ENCODE assay signal across 24 mouse cellular contexts in the genomic region with DNA sequence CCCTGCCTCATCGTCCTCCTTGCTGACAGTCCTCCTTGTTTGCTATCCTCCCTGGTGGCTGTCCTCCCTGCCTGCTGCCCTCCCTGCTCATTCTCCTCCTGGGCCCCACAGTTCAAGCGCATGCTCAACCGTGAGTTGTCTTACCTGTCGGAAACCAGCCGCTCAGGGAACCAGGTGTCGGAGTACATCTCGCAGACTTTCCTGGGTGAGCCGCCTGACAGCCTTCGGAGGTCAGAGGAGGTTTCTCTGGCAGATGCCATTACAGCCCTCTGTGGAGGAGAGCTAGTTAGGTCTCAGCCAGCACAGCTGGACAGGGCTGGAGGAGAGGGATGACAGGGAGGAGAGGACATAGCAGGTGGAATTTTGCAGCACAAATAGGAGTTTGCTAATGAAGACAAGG. TPM values are rescaled to one million over a fixed set of nuclear protein-coding genes. Genes with fewer than 3 reads are reported as not detected.
DNase-seq lines count a peak whose midpoint lies in the region; ATAC-seq lines count a peak whose summit lies in the region.
"Had no signal": no experiment of that assay in that cellular context is flagged by ENCODE, and none has a peak within 500 bp of the region (broad histone marks: within the 10 kb centered on the region; RNA-seq: fewer than 3 reads in every experiment).

No protein-coding gene starts in this region.

- H3K4me3 ChIP-seq in forebrain, embryonic 13.5 days, result no peak overlapping the region
- no peak overlapping the region for H3K4me3 ChIP-seq in forebrain, embryonic 15.5 days
- H3K4me3 ChIP-seq in heart, embryonic 10.5 days, result no peak overlapping the region
- H3K4me3 ChIP-seq: embryonic facial prominence, embryonic 10.5 days; heart, embryonic 15.5 days; intestine, embryonic 15.5 days had no signal

- H3K4me2 ChIP-seq in forebrain, embryonic 13.5 days, result no peak overlapping the region
- no peak overlapping the region for H3K4me2 ChIP-seq in forebrain, embryonic 15.5 days (replicated peaks)
- H3K4me2 ChIP-seq: heart, embryonic 11.5 days; heart, embryonic 15.5 days; intestine, embryonic 15.5 days had no signal

- 0 out of 2 replicates have a peak overlapping the region, but pooled peaks have one; percentile 21 for H3K9ac ChIP-seq in forebrain, embryonic 13.5 days
- no peak overlapping the region for H3K9ac ChIP-seq in forebrain, embryonic 15.5 days (replicated peaks)
- H3K9ac ChIP-seq: forebrain, postnatal 0 days; heart, embryonic 15.5 days; intestine, embryonic 15.5 days had no signal

- peaks cover 16% of the 10 kb centered on the region for H3K4me1 ChIP-seq in forebrain, embryonic 13.5 days
- peaks cover 18% of the 10 kb centered on the region for H3K4me1 ChIP-seq in forebrain, embryonic 15.5 days
- peaks cover 31% of the 10 kb centered on the region for H3K4me1 ChIP-seq in heart, embryonic 10.5 days

- WGBS in forebrain, embryonic 13.5 days, result 75% methylated on average over 9 of the region's 9 CpGs
- 78% methylated on average over 9 of the region's 9 CpGs for WGBS in forebrain, embryonic 15.5 days
- WGBS in heart, embryonic 10.5 days, result 65% methylated on average over 9 of the region's 9 CpGs

- H3K27me3 ChIP-seq in forebrain, embryonic 13.5 days, result peaks cover 74% of the 10 kb centered on the region
- peaks cover 47% of the 10 kb centered on the region for H3K27me3 ChIP-seq in forebrain, embryonic 15.5 days
- peaks cover 90% of the 10 kb centered on the region for H3K27me3 ChIP-seq in heart, embryonic 10.5 days (ENCODE audit: insufficient read depth, poor library complexity, severe bottlenecking)
- H3K27me3 ChIP-seq: CH12.LX, Patski had no signal

- no peak overlapping the region for H3K27ac ChIP-seq in forebrain, embryonic 13.5 days
- no peak overlapping the region for H3K27ac ChIP-seq in forebrain, embryonic 15.5 days (replicated peaks)
- H3K27ac ChIP-seq in heart, embryonic 10.5 days, result no peak overlapping the region
- H3K27ac ChIP-seq: embryonic facial prominence, embryonic 10.5 days; heart, embryonic 15.5 days; hindbrain, postnatal 0 days; intestine, embryonic 15.5 days had no signal

- peak; percentile 19 to 34 for DNase-seq in heart, postnatal 14 days
- DNase-seq in heart, embryonic 10.5 days (ENCODE audit: low spot score), result no peak
- peak; percentile 4 for DNase-seq in kidney, adult 11 months
- DNase-seq in kidney, postnatal 10 days, result no peak
- DNase-seq: adrenal gland, adult 2 months; adrenal gland, postnatal 36 days; cerebellum, postnatal 10 days; forebrain, postnatal 0 days; heart, postnatal 36 days; kidney, adult 8-10 months had no signal

- intact Hi-C loops in heart, postnatal 14 days (cut with DNase I), result no loop called here

- no peaks in the 10 kb centered on the region for H3K9me3 ChIP-seq in forebrain, embryonic 13.5 days (replicated peaks)
- no peaks in the 10 kb centered on the region for H3K9me3 ChIP-seq in forebrain, embryonic 15.5 days
- no peaks in the 10 kb centered on the region for H3K9me3 ChIP-seq in heart, embryonic 10.5 days
- H3K9me3 ChIP-seq: embryonic facial prominence, embryonic 10.5 days; heart, embryonic 15.5 days; intestine, embryonic 15.5 days had no signal

- ATAC-seq in forebrain, embryonic 13.5 days, result no peak
- no peak for ATAC-seq in forebrain, embryonic 15.5 days (replicated peaks)
- ATAC-seq: activated CD4-positive, CD25-positive, alpha-beta regulatory T cell, adult 4 months; forebrain, postnatal 0 days; intestine, embryonic 15.5 days; Patski had no signal

- no peaks in the 10 kb centered on the region for H3K36me3 ChIP-seq in forebrain, embryonic 13.5 days (ENCODE audit: poor library complexity, severe bottlenecking)
- H3K36me3 ChIP-seq in forebrain, embryonic 15.5 days, result no peaks in the 10 kb centered on the region
- H3K36me3 ChIP-seq in heart, embryonic 10.5 days, result no peaks in the 10 kb centered on the region
- H3K36me3 ChIP-seq: embryonic facial prominence, embryonic 10.5 days; heart, embryonic 15.5 days; intestine, embryonic 15.5 days had no signal

RNA-seq across cellular contexts. Expression of a gene that starts 7.8 kb away (rescaled TPM):
- 180 and 188 TPM in 2 replicates for polyA plus RNA-seq in forebrain, embryonic 13.5 days (2015; fragmentation: Nextera tagmentation; extraction: Ambion mirVana)
- 319 and 328 TPM in 2 replicates for polyA plus RNA-seq in forebrain, embryonic 15.5 days (2015; fragmentation: Nextera tagmentation; extraction: Ambion mirVana)
- total RNA-seq in heart, postnatal 14 days (2021), result 10 to 100 TPM; 51.6 to 51.9 TPM
- polyA plus RNA-seq in heart, embryonic 10.5 days (2016; fragmentation: Nextera tagmentation; extraction: Ambion mirVana), result 11.2 and 14.2 TPM in 2 replicates

RNA-seq across cellular contexts. Expression of a gene that starts 14.1 kb away (rescaled TPM):
- polyA plus RNA-seq in forebrain, embryonic 13.5 days (2015; fragmentation: Nextera tagmentation; extraction: Ambion mirVana), result 44.8 and 48.0 TPM in 2 replicates
- 51.5 and 57.7 TPM in 2 replicates for polyA plus RNA-seq in forebrain, embryonic 15.5 days (2015; fragmentation: Nextera tagmentation; extraction: Ambion mirVana)
- total RNA-seq in heart, postnatal 14 days (2021), result 10 to 100 TPM; 29.3 to 29.9 TPM
- polyA plus RNA-seq in heart, embryonic 10.5 days (2016; fragmentation: Nextera tagmentation; extraction: Ambion mirVana), result 39.0 and 44.6 TPM in 2 replicates

RNA-seq across cellular contexts. Expression of a gene that starts 23.2 kb away (rescaled TPM):
- polyA plus RNA-seq in forebrain, embryonic 13.5 days (2015; fragmentation: Nextera tagmentation; extraction: Ambion mirVana), result 0.10 TPM in 1 of 2 replicates, not detected in the other
- 0.13 and 0.22 TPM in 2 replicates for polyA plus RNA-seq in forebrain, embryonic 15.5 days (2015; fragmentation: Nextera tagmentation; extraction: Ambion mirVana)
- 1 to 10 TPM; 4.5 to 4.6 TPM for total RNA-seq in heart, postnatal 14 days (2021)
- 0.45 and 0.48 TPM in 2 replicates for polyA plus RNA-seq in heart, embryonic 10.5 days (2016; fragmentation: Nextera tagmentation; extraction: Ambion mirVana)
- polyA plus RNA-seq: heart, embryonic 11.5 days had no signal

RNA-seq across cellular contexts. Expression of a gene that starts 28.3 kb away (rescaled TPM):
- not detected in 2 replicates for polyA plus RNA-seq in forebrain, embryonic 13.5 days (2015; fragmentation: Nextera tagmentation; extraction: Ambion mirVana)
- polyA plus RNA-seq in forebrain, embryonic 15.5 days (2015; fragmentation: Nextera tagmentation; extraction: Ambion mirVana), result not detected in 2 replicates
- not detected for total RNA-seq in heart, postnatal 14 days (2021)
- not detected in 2 replicates for polyA plus RNA-seq in heart, embryonic 10.5 days (2016; fragmentation: Nextera tagmentation; extraction: Ambion mirVana)
- total RNA-seq: adrenal gland, postnatal 36 days; forebrain, postnatal 0 days; gastrocnemius, adult 8-10 months; heart, postnatal 36 days; hindbrain, postnatal 0 days had no signal
- polyA plus RNA-seq: activated CD4-positive, CD25-positive, alpha-beta regulatory T cell, adult 4 months; cerebellum, adult 2 months; embryonic facial prominence, embryonic 10.5 days; embryonic facial prominence, embryonic 14.5 days; forebrain, postnatal 0 days; heart, embryonic 11.5 days; heart, embryonic 15.5 days; hindbrain, embryonic 11.5 days; hindbrain, postnatal 0 days had no signal

RNA-seq across cellular contexts. Expression of a gene that starts 29.8 kb away (rescaled TPM):
- 84.3 and 84.6 TPM in 2 replicates for polyA plus RNA-seq in forebrain, embryonic 13.5 days (2015; fragmentation: Nextera tagmentation; extraction: Ambion mirVana)
- 126 and 127 TPM in 2 replicates for polyA plus RNA-seq in forebrain, embryonic 15.5 days (2015; fragmentation: Nextera tagmentation; extraction: Ambion mirVana)
- total RNA-seq in heart, postnatal 14 days (2021), result 10 to 100 TPM; 31.4 to 33.1 TPM
- 40.6 and 43.5 TPM in 2 replicates for polyA plus RNA-seq in heart, embryonic 10.5 days (2016; fragmentation: Nextera tagmentation; extraction: Ambion mirVana)

Comparison
In these comparisons a context has a peak if more than half of its experiments do, and no peak if none do; other contexts are left out.
1. DNase-seq: peak in heart, postnatal 14 days (2 of 2) and kidney, adult 11 months (single experiment); none in heart, embryonic 10.5 days (single experiment) and kidney, postnatal 10 days (single experiment).
2. RNA of a gene that starts 7.8 kb away (polyA plus RNA-seq): 319 to 328 TPM in forebrain, embryonic 15.5 days and 180 to 188 TPM in forebrain, embryonic 13.5 days; 11.2 to 14.2 TPM in heart, embryonic 10.5 days; every median in the first group is over 10 times any median in the second.